Mouse (Mus musculus) heart, adult 2 months (tissue): ENCODE results near the gene Gpr156. TPM values are rescaled to one million over a fixed set of nuclear protein-coding genes. Genes with fewer than 3 reads are reported as not detected.

ENCODE experiments used
- DNase-seq, 2 experiments: peaks; one replicate each; pipeline ENCODE4 v3.0.0; 2021
- H3K27ac ChIP-seq: fragments of 200-600 bp; 2 replicates; pipeline ENCODE4 v1.8.1; 2022
- H3K27me3 ChIP-seq: fragments of 200-500 bp; 2 replicates; pipeline ENCODE4 v1.6.1; 2012; ENCODE audit warnings: mild to moderate bottlenecking, low read length, inconsistent platforms, mixed read lengths; ENCODE audit not compliant: control insufficient read depth, insufficient read depth
- H3K36me3 ChIP-seq: fragments of 200-500 bp; 2 replicates; pipeline ENCODE4 v1.6.1; 2012; ENCODE audit warnings: low read length, inconsistent platforms; ENCODE audit not compliant: control insufficient read depth, insufficient read depth
- H3K4me1 ChIP-seq: fragments of 200-500 bp; 2 replicates; pipeline ENCODE4 v1.6.1; 2011; ENCODE audit warnings: low read length; ENCODE audit not compliant: control insufficient read depth, insufficient read depth
- H3K4me3 ChIP-seq: fragments of 200-600 bp; 2 replicates; pipeline ENCODE4 v1.8.1; 2022
- H3K79me2 ChIP-seq: fragments of 200-500 bp; replicated peaks from 2 replicates; pipeline ENCODE4 v1.6.1; 2012; ENCODE audit warnings: mild to moderate bottlenecking, inconsistent platforms, low read length, moderate library complexity, mixed read lengths; ENCODE audit not compliant: control insufficient read depth, insufficient read depth
- H3K9ac ChIP-seq: fragments of 200-500 bp; 2 replicates; pipeline ENCODE4 v1.6.1; 2012; ENCODE audit warnings: low read depth, mild to moderate bottlenecking, control low read depth, inconsistent platforms, low read length, mixed read lengths
- CTCF ChIP-seq: fragments of 200-600 bp; IDR thresholded peaks from 2 replicates; pipeline ENCODE4 v1.8.1; 2022; ENCODE audit warnings: antibody characterized with exemption, mild to moderate bottlenecking, moderate library complexity
- EP300 ChIP-seq: fragments of 200-500 bp; IDR thresholded peaks from 2 replicates; pipeline ENCODE4 v1.6.1; 2011; ENCODE audit warnings: low read depth, low read length, control low read depth; ENCODE audit not compliant: insufficient read depth
- POLR2A ChIP-seq: fragments of 200-500 bp; IDR thresholded peaks from 2 replicates; pipeline ENCODE4 v1.6.1; 2011; ENCODE audit warnings: mild to moderate bottlenecking, low read depth, low read length, control low read depth; ENCODE audit not compliant: insufficient read depth
- WGBS: fragments of 180-500 bp; shearing (Covaris S2); methylation state at CpG from one replicate; pipeline ENCODE4 v1.1.7; 2018; 5-methylcytosine and 5-hydroxymethylcytosine counted together
- intact Hi-C: fragments of 180-260 bp; cut with DNase I; formaldehyde crosslinking; loops from one replicate; pipeline ENCODE4 v1.15.1; 2025
- polyA plus RNA-seq: library from polyadenylated mRNA; depleted of rRNA; stranded (reverse); fragments of >200 nt; gene quantifications from 2 replicates; pipeline ENCODE4 v1.2.3, GENCODE M21; 2012
- total RNA-seq, 2 experiments: library from RNA; stranded (reverse); gene quantifications; 2 replicates each; pipeline ENCODE4 v1.2.3; 2021

The Gpr156 gene
- total and polyA plus RNA-seq, 3 experiments, result 0.02 to 0.07 TPM; not detected in 1

- TF ChIP-seq EP300, result no peak
- no peak for TF ChIP-seq POLR2A
- TF ChIP-seq CTCF, result no peak
- no peaks in the 10 kb centered on the region for H3K27me3 ChIP-seq
- intact Hi-C loops, result no loop called here
- 95% methylated on average over 3 of the region's 3 CpGs for WGBS
- no peaks in the 10 kb centered on the region for H3K79me2 ChIP-seq
- no peak for DNase-seq
- H3K4me1 ChIP-seq, result peaks cover 1% of the 10 kb centered on the region
- no peak overlapping the region for H3K27ac ChIP-seq
- H3K9ac ChIP-seq, result no peak overlapping the region
- no peak overlapping the region for H3K4me3 ChIP-seq
- no peaks in the 10 kb centered on the region for H3K36me3 ChIP-seq
These were observed 27.3 kb upstream of the Gpr156 start for GRCm38 (mm10) chr16:37888986-37889385.

- TF ChIP-seq CTCF, result no peak
- TF ChIP-seq EP300, result no peak
- no peak for TF ChIP-seq POLR2A
- H3K9ac ChIP-seq, result no peak overlapping the region
- no peaks in the 10 kb centered on the region for H3K79me2 ChIP-seq
- DNase-seq, result no peak
- no peaks in the 10 kb centered on the region; the same call in 1 of the 2 replicates for H3K36me3 ChIP-seq
- no peak overlapping the region for H3K27ac ChIP-seq
- H3K4me3 ChIP-seq, result no peak overlapping the region
- WGBS, result 91% methylated on average over 2 of the region's 2 CpGs
- intact Hi-C loops, result no loop called here
- no peaks in the 10 kb centered on the region for H3K27me3 ChIP-seq
- H3K4me1 ChIP-seq, result peaks cover 1% of the 10 kb centered on the region
These were observed 23.6 kb upstream of the Gpr156 start for GRCm38 (mm10) chr16:37892667-37893066.

GRCm38 (mm10) chr16:37893381-37893780 is 22.9 kb upstream of the Gpr156 start:
- TF ChIP-seq EP300, result no peak
- no peak for TF ChIP-seq POLR2A
- TF ChIP-seq CTCF, result no peak
- H3K9ac ChIP-seq, result no peak overlapping the region
- intact Hi-C loops, result no loop called here
- H3K36me3 ChIP-seq, result no peaks in the 10 kb centered on the region; the same call in 1 of the 2 replicates
- H3K27ac ChIP-seq, result no peak overlapping the region
- H3K79me2 ChIP-seq, result no peaks in the 10 kb centered on the region
- no peaks in the 10 kb centered on the region for H3K27me3 ChIP-seq
- WGBS, result 38% methylated on average over 6 of the region's 6 CpGs
- no peak overlapping the region for H3K4me3 ChIP-seq
- peaks cover 1% of the 10 kb centered on the region for H3K4me1 ChIP-seq
- no peak for DNase-seq

- WGBS, result 23% methylated on average over 2 of the region's 2 CpGs
- Histone ChIP-seq H3K27ac (no peak overlapping the region), H3K79me2 (no peaks in the 10 kb centered on the region), H3K9ac (no peak overlapping the region), H3K27me3 (no peaks in the 10 kb centered on the region), H3K4me3 (no peak overlapping the region), H3K36me3 (no peaks in the 10 kb centered on the region; the same call in 1 of the 2 replicates), H3K4me1 (peaks cover 1% of the 10 kb centered on the region)
- DNase-seq, result no peak
- intact Hi-C loops, result no loop called here
- no peak for TF ChIP-seq POLR2A
- no peak for TF ChIP-seq CTCF
- no peak for TF ChIP-seq EP300
These were observed 22.4 kb upstream of the Gpr156 start for GRCm38 (mm10) chr16:37893942-37894341.

- H3K79me2 ChIP-seq, result no peaks in the 10 kb centered on the region
- no peak overlapping the region for H3K4me3 ChIP-seq
- no peak for DNase-seq
- 88% methylated on average over 5 of the region's 5 CpGs for WGBS
- no peak overlapping the region for H3K9ac ChIP-seq
- intact Hi-C loops, result no loop called here
- H3K27me3 ChIP-seq, result no peaks in the 10 kb centered on the region
- H3K36me3 ChIP-seq, result no peaks in the 10 kb centered on the region; the same call in 1 of the 2 replicates
- TF ChIP-seq EP300, result no peak
- no peak for TF ChIP-seq CTCF
- TF ChIP-seq POLR2A, result no peak
- H3K4me1 ChIP-seq, result no peaks in the 10 kb centered on the region; the same call in 1 of the 2 replicates
- H3K27ac ChIP-seq, result no peak overlapping the region
These were observed 17.5 kb upstream of the Gpr156 start for GRCm38 (mm10) chr16:37898790-37899189.

- Histone ChIP-seq H3K79me2 (no peaks in the 10 kb centered on the region), H3K36me3 (no peaks in the 10 kb centered on the region), H3K4me1 (no peaks in the 10 kb centered on the region; the same call in 1 of the 2 replicates), H3K27ac (no peak overlapping the region), H3K27me3 (no peaks in the 10 kb centered on the region), H3K4me3 (no peak overlapping the region), H3K9ac (no peak overlapping the region)
- DNase-seq, result no peak
- 66% methylated on average over 2 of the region's 2 CpGs for WGBS
- intact Hi-C loops, result no loop called here
- TF ChIP-seq CTCF (no peak), POLR2A (no peak)
These were observed 16.9 kb upstream of the Gpr156 start for GRCm38 (mm10) chr16:37899357-37899756.
